Mouse (Mus musculus) forebrain, embryonic 12.5 days (tissue): Measurements from ENCODE around the gene Fos. TPM values are rescaled to one million over a fixed set of nuclear protein-coding genes. Genes with fewer than 3 reads are reported as not detected.

ENCODE experiments used
- ATAC-seq: fragments of 200-750 bp; cut with Nextera tagmentation; 2 replicates; pipeline ENCODE4 v1.8.0; 2017; ENCODE audit warnings: moderate TSS enrichment; ENCODE audit not compliant: low FRiP score
- H3K27ac ChIP-seq: fragments of 300-500 bp; sonication (generic); 2 replicates; pipeline ENCODE4 v1.5.1; 2016; ENCODE audit warnings: mild to moderate bottlenecking
- H3K27me3 ChIP-seq: fragments of 300-500 bp; sonication (generic); 2 replicates; pipeline ENCODE4 v1.6.1; 2016; ENCODE audit warnings: mild to moderate bottlenecking
- H3K36me3 ChIP-seq: fragments of 300-500 bp; sonication (generic); replicated peaks from 2 replicates; pipeline ENCODE4 v1.6.1; 2016; ENCODE audit warnings: mild to moderate bottlenecking
- H3K4me1 ChIP-seq: fragments of 300-500 bp; sonication (generic); 2 replicates; pipeline ENCODE4 v1.6.1; 2016
- H3K4me2 ChIP-seq: fragments of 300-500 bp; sonication (generic); 2 replicates; pipeline ENCODE4 v1.6.1; 2016; ENCODE audit warnings: mild to moderate bottlenecking, moderate library complexity
- H3K4me3 ChIP-seq: fragments of 300-500 bp; sonication (generic); replicated peaks from 2 replicates; pipeline ENCODE4 v1.5.1; 2016; ENCODE audit warnings: mild to moderate bottlenecking
- H3K9ac ChIP-seq: fragments of 300-500 bp; sonication (generic); 2 replicates; pipeline ENCODE4 v1.6.1; 2016; ENCODE audit warnings: mild to moderate bottlenecking
- H3K9me3 ChIP-seq: fragments of 300-500 bp; sonication (generic); 2 replicates; pipeline ENCODE4 v1.6.1; 2016
- WGBS: fragments of 180-500 bp; shearing (Covaris S2); methylation state at CpG from one replicate; pipeline ENCODE4 v1.1.7; 2016; 5-methylcytosine and 5-hydroxymethylcytosine counted together
- polyA plus RNA-seq: library from polyadenylated mRNA; unstranded; fragments of >200 nt; fragmentation: Nextera tagmentation; extraction: Ambion mirVana; gene quantifications from 2 replicates; pipeline ENCODE4 v1.2.1, GENCODE M21; 2016

Gene Fos
- polyA plus RNA-seq, 1 experiment from 2014 or later: 0.80 TPM

- H3K27ac ChIP-seq: no peak overlapping the region
- 87% methylated on average over 6 of the region's 6 CpGs for WGBS
- H3K4me3 ChIP-seq: no peak overlapping the region
- H3K9ac ChIP-seq: no peak overlapping the region
- no peaks in the 10 kb centered on the region for H3K9me3 ChIP-seq
- H3K4me1 ChIP-seq: peaks cover 12% of the 10 kb centered on the region
- H3K27me3 ChIP-seq: no peaks in the 10 kb centered on the region
- no peak for ATAC-seq
- no peaks in the 10 kb centered on the region for H3K36me3 ChIP-seq
- H3K4me2 ChIP-seq: no peak overlapping the region
Observed at GRCm38 (mm10) chr12:85447009-85447408, 26.7 kb upstream of the Fos start.

GRCm38 (mm10) chr12:85447490-85447889 lies 26.2 kb upstream of the Fos start:
- ATAC-seq: no peak
- 78% methylated on average over 4 of the region's 4 CpGs for WGBS
- Histone ChIP-seq H3K4me2 (no peak overlapping the region), H3K9ac (no peak overlapping the region), H3K9me3 (no peaks in the 10 kb centered on the region), H3K4me1 (peaks cover 17% of the 10 kb centered on the region), H3K27me3 (no peaks in the 10 kb centered on the region), H3K36me3 (no peaks in the 10 kb centered on the region), H3K27ac (no peak overlapping the region), H3K4me3 (no peak overlapping the region)

- Histone ChIP-seq H3K4me3 (no peak overlapping the region), H3K4me1 (peaks cover 17% of the 10 kb centered on the region), H3K9me3 (no peaks in the 10 kb centered on the region), H3K27me3 (no peaks in the 10 kb centered on the region), H3K4me2 (no peak overlapping the region), H3K9ac (no peak overlapping the region), H3K27ac (no peak overlapping the region), H3K36me3 (no peaks in the 10 kb centered on the region)
- ATAC-seq: no peak
- 94% methylated on average over 1 of the region's 1 CpGs for WGBS
Observed at GRCm38 (mm10) chr12:85449478-85449877, 24.2 kb upstream of the Fos start.

- H3K4me3 ChIP-seq: no peak overlapping the region
- WGBS: 49% methylated on average over 22 of the region's 22 CpGs
Observed at GRCm38 (mm10) chr12:85451693-85452491, 21.8 kb upstream of the Fos start.

GRCm38 (mm10) chr12:85455065-85456058 lies 18.3 kb upstream of the Fos start:
- peak overlapping the region; percentile 49 for H3K9ac ChIP-seq
- no peaks in the 10 kb centered on the region for H3K9me3 ChIP-seq
- no peaks in the 10 kb centered on the region for H3K36me3 ChIP-seq
- H3K4me3 ChIP-seq: peak overlapping the region; percentile 45
- WGBS: 2% methylated on average over 44 of the region's 44 CpGs
- ATAC-seq: peak; percentile 100
- peak overlapping the region; percentile 75 for H3K4me2 ChIP-seq
- no peaks in the 10 kb centered on the region; the same call in 1 of the 2 replicates for H3K27me3 ChIP-seq
- peak overlapping the region; percentile 83 for H3K27ac ChIP-seq
- H3K4me1 ChIP-seq: peaks cover 26% of the 10 kb centered on the region

More at GRCm38 (mm10) chr12:85451693-85452491, 21.8 kb upstream of the Fos start:
- Histone ChIP-seq H3K4me1 (peaks cover 26% of the 10 kb centered on the region), H3K36me3 (no peaks in the 10 kb centered on the region), H3K27me3 (no peaks in the 10 kb centered on the region), H3K27ac (no peak overlapping the region), H3K9ac (no peak overlapping the region), H3K4me2 (no peak overlapping the region), H3K9me3 (no peaks in the 10 kb centered on the region)
- no peak for ATAC-seq

GRCm38 (mm10) chr12:85456276-85456675 lies 17.4 kb upstream of the Fos start:
- H3K4me3 ChIP-seq: no peak overlapping the region
- 75% methylated on average over 4 of the region's 4 CpGs for WGBS
- ATAC-seq: no peak
- no peaks in the 10 kb centered on the region; the same call in 1 of the 2 replicates for H3K27me3 ChIP-seq
- no peaks in the 10 kb centered on the region for H3K9me3 ChIP-seq
- no peak overlapping the region for H3K9ac ChIP-seq
- no peaks in the 10 kb centered on the region for H3K36me3 ChIP-seq
- no peak overlapping the region for H3K27ac ChIP-seq
- peak overlapping the region; percentile 75; the same call in 1 of the 2 replicates for H3K4me2 ChIP-seq
- H3K4me1 ChIP-seq: peaks cover 26% of the 10 kb centered on the region

- Histone ChIP-seq H3K27me3 (no peaks in the 10 kb centered on the region; the same call in 1 of the 2 replicates), H3K4me2 (no peak overlapping the region), H3K4me3 (no peak overlapping the region), H3K36me3 (no peaks in the 10 kb centered on the region), H3K9ac (no peak overlapping the region), H3K9me3 (no peaks in the 10 kb centered on the region), H3K27ac (no peak overlapping the region), H3K4me1 (peaks cover 25% of the 10 kb centered on the region)
- WGBS: 79% methylated on average over 13 of the region's 13 CpGs
- ATAC-seq: no peak
Observed at GRCm38 (mm10) chr12:85456966-85457505, 16.7 kb upstream of the Fos start.

- no peak overlapping the region for H3K27ac ChIP-seq
- ATAC-seq: no peak
- H3K27me3 ChIP-seq: no peaks in the 10 kb centered on the region; the same call in 1 of the 2 replicates
- H3K4me3 ChIP-seq: no peak overlapping the region
- no peak overlapping the region for H3K9ac ChIP-seq
- 76% methylated on average over 4 of the region's 4 CpGs for WGBS
- H3K9me3 ChIP-seq: no peaks in the 10 kb centered on the region
- no peaks in the 10 kb centered on the region for H3K36me3 ChIP-seq
- H3K4me1 ChIP-seq: peaks cover 15% of the 10 kb centered on the region
- no peak overlapping the region for H3K4me2 ChIP-seq
Observed at GRCm38 (mm10) chr12:85459820-85460219, 13.9 kb upstream of the Fos start.

GRCm38 (mm10) chr12:85461913-85462663 lies 11.6 kb upstream of the Fos start:
- ATAC-seq: no peak
- Histone ChIP-seq H3K4me2 (no peak overlapping the region), H3K9ac (no peak overlapping the region), H3K27ac (no peak overlapping the region), H3K27me3 (no peaks in the 10 kb centered on the region; the same call in 1 of the 2 replicates), H3K4me1 (peaks cover 6% of the 10 kb centered on the region; the same call in 1 of the 2 replicates), H3K4me3 (no peak overlapping the region), H3K36me3 (no peaks in the 10 kb centered on the region), H3K9me3 (no peaks in the 10 kb centered on the region)
- WGBS: 61% methylated on average over 21 of the region's 21 CpGs

- H3K9ac ChIP-seq: no peak overlapping the region
- peaks cover 7% of the 10 kb centered on the region; the same call in 1 of the 2 replicates for H3K4me1 ChIP-seq
- no peak overlapping the region for H3K27ac ChIP-seq
- 71% methylated on average over 7 of the region's 7 CpGs for WGBS
- no peaks in the 10 kb centered on the region for H3K9me3 ChIP-seq
- H3K27me3 ChIP-seq: no peaks in the 10 kb centered on the region; the same call in 1 of the 2 replicates
- H3K36me3 ChIP-seq: no peaks in the 10 kb centered on the region
- H3K4me2 ChIP-seq: no peak overlapping the region
- no peak overlapping the region for H3K4me3 ChIP-seq
- no peak for ATAC-seq
Observed at GRCm38 (mm10) chr12:85462802-85463201, 10.9 kb upstream of the Fos start.

GRCm38 (mm10) chr12:85464431-85464830 lies 9.3 kb upstream of the Fos start:
- H3K9me3 ChIP-seq: no peaks in the 10 kb centered on the region
- no peak overlapping the region for H3K27ac ChIP-seq
- no peak overlapping the region for H3K4me2 ChIP-seq
- H3K36me3 ChIP-seq: no peaks in the 10 kb centered on the region
- no peaks in the 10 kb centered on the region for H3K27me3 ChIP-seq
- no peak overlapping the region for H3K4me3 ChIP-seq
- no peak overlapping the region for H3K9ac ChIP-seq
- H3K4me1 ChIP-seq: peaks cover 8% of the 10 kb centered on the region
- no peak for ATAC-seq
- 90% methylated on average over 5 of the region's 5 CpGs for WGBS
